Mouse (Mus musculus) limb, embryonic 15.5 days (tissue): ENCODE measurements around the gene Ssrp1. TPM values are rescaled to one million over a fixed set of nuclear protein-coding genes. Genes with fewer than 3 reads are reported as not detected.

Experiments
- ATAC-seq: fragments of 200-750 bp; cut with Nextera tagmentation; 2 replicates; pipeline ENCODE4 v1.8.0; 2017; ENCODE audit warnings: low read depth, moderate TSS enrichment; ENCODE audit not compliant: insufficient number of reproducible peaks, low FRiP score, low TSS enrichment
- H3K27ac ChIP-seq: fragments of 300-500 bp; sonication (generic); 2 replicates; pipeline ENCODE4 v1.5.1; 2015; ENCODE audit warnings: moderate library complexity, mild to moderate bottlenecking, inconsistent platforms
- H3K27me3 ChIP-seq: fragments of 300-500 bp; sonication (generic); 2 replicates; pipeline ENCODE4 v1.6.1; 2015; ENCODE audit warnings: inconsistent platforms
- H3K36me3 ChIP-seq: fragments of 300-500 bp; sonication (generic); 2 replicates; pipeline ENCODE4 v1.6.1; 2015; ENCODE audit warnings: inconsistent platforms
- H3K4me1 ChIP-seq: fragments of 300-500 bp; sonication (generic); 2 replicates; pipeline ENCODE4 v1.6.1; 2015; ENCODE audit warnings: inconsistent platforms
- H3K4me2 ChIP-seq: fragments of 300-500 bp; sonication (generic); 2 replicates; pipeline ENCODE4 v1.6.1; 2015; ENCODE audit warnings: mild to moderate bottlenecking, inconsistent platforms
- H3K4me3 ChIP-seq: fragments of 300-500 bp; sonication (generic); 2 replicates; pipeline ENCODE4 v1.5.1; 2015; ENCODE audit warnings: mild to moderate bottlenecking, inconsistent platforms
- H3K9ac ChIP-seq: fragments of 300-500 bp; sonication (generic); 2 replicates; pipeline ENCODE4 v1.6.1; 2015; ENCODE audit warnings: inconsistent platforms
- H3K9me3 ChIP-seq: fragments of 300-500 bp; sonication (generic); 2 replicates; pipeline ENCODE4 v1.6.1; 2016; ENCODE audit warnings: inconsistent platforms
- WGBS: fragments of 180-500 bp; shearing (Covaris S2); methylation state at CpG from one replicate; pipeline ENCODE4 v1.1.7; 2015; 5-methylcytosine and 5-hydroxymethylcytosine counted together
- polyA plus RNA-seq: library from polyadenylated mRNA; unstranded; fragments of >200 nt; fragmentation: Nextera tagmentation; extraction: Ambion mirVana; gene quantifications from 2 replicates; pipeline ENCODE4 v1.2.1, GENCODE M21; 2015

Gene Ssrp1
- polyA plus RNA-seq, 1 experiment from 2014 or later, result 235 TPM

GRCm38 (mm10) chr2:85095906-85096305, 58.9 kb downstream of the Ssrp1 start:
- Histone ChIP-seq H3K4me2 (no peak overlapping the region), H3K9me3 (no peaks in the 10 kb centered on the region), H3K27ac (no peak overlapping the region), H3K4me3 (no peak overlapping the region), H3K36me3 (no peaks in the 10 kb centered on the region), H3K9ac (no peak overlapping the region), H3K4me1 (no peaks in the 10 kb centered on the region), H3K27me3 (no peaks in the 10 kb centered on the region)
- no peak for ATAC-seq
- WGBS, result 67% methylated on average over 5 of the region's 5 CpGs

Other genes with a start within 250 kb of the Ssrp1 start
- gene Ube2l6, start 238.4 kb upstream of the Ssrp1 start, polyA plus RNA-seq, result 45.5 and 49.2 TPM in 2 replicates
- gene Smtnl1, start 214.6 kb upstream of the Ssrp1 start, polyA plus RNA-seq, result 0.76 and 3.4 TPM in 2 replicates
- 45.0 and 49.8 TPM in 2 replicates for gene Timm10, start 210.2 kb upstream of the Ssrp1 start, polyA plus RNA-seq
- 14.5 and 16.5 TPM in 2 replicates for gene Slc43a1, start 198.4 kb upstream of the Ssrp1 start, polyA plus RNA-seq
- gene Rtn4rl2, start 150.5 kb upstream of the Ssrp1 start, polyA plus RNA-seq, result 0.96 TPM in 2 replicates
- gene Slc43a3, start 100.7 kb upstream of the Ssrp1 start, polyA plus RNA-seq, result 32.4 and 36.2 TPM in 2 replicates
- gene Prg2, start 56.8 kb upstream of the Ssrp1 start, polyA plus RNA-seq, result 0.18 TPM in 1 of 2 replicates, not detected in the other
- gene Prg3, start 49.0 kb upstream of the Ssrp1 start, polyA plus RNA-seq, result not detected in 2 replicates
- gene P2rx3, start 228 bp downstream of the Ssrp1 start, polyA plus RNA-seq, result 0.19 and 0.58 TPM in 2 replicates
- 65.1 and 74.1 TPM in 2 replicates for gene Tnks1bp1, start 10.8 kb downstream of the Ssrp1 start, polyA plus RNA-seq
- gene Aplnr, start 99.0 kb downstream of the Ssrp1 start, polyA plus RNA-seq, result 54.1 and 62.0 TPM in 2 replicates
- gene Lrrc55, start 160.0 kb downstream of the Ssrp1 start, polyA plus RNA-seq, result 0.74 and 0.78 TPM in 2 replicates